Mouse (Mus musculus): ENCODE measurements at regions not wholly inside any gene's neighbourhood (a gene's known extent, or its start where the extent isn't known, plus 50 kb on each side); places are given as distances from the start of the nearest gene placed in this dataset.
A peak's percentile ranks its signal among the peaks of the same experiment; 100 is the strongest.

DNA sequence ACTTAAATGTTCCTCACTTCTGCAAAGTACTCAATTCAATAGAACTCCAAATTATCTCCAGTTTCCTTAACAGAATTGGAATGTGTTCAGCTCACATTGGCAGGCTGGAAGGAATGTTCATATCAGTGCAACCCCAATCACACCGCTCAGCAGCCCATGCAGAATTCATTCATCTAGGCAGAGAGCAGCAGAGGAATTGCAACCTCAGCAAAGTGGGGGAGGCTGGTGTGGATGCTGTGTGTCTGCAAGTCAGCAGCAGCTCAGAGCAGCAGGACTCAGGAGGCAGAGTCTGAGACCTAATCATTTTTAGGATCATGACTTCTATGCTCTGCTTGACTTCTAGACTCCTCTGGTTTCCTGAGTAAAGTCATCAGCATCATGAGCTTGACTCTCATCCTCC is 100.7 kb upstream of the Chrna7 start:
- DNase-seq, result no peak

DNA sequence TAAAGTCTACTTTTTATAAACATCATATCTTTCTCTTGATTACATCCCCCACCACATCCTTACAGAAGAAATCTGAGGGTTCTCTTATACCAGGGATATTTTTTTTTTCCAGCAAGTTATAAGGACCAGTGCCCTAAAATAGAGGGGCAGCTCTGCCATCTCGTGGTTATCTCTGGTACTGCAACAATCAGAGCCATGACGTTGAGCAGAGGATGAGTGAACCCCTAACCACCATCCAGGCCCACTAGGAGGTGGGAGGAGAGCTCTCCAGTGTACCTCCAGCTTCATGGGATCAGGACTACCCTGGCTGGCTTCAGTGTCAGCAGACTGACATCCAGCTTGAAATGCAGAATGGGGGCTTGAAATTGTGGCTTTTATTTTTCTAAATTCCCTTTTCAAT is 107.2 kb upstream of the Chrna7 start:
- peak; percentile 62 for DNase-seq

DNA sequence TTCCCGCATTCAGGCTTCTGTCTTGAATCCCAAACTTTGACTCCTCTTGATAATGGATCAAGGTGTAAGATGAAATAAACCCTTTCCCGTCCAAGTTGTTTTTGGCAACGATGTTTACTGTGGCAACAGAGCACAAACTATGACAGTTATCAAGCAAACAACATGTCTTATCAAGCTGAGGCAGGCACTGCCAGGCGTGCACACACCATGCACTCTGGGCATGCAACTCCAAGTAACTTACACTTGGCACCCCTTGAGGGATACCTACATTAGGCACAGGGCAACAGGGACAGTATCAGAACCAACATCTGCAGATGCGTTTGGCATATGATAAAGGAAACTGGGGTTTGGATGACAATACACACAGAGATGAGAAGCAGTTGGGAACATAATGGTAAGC is 108.8 kb upstream of the Chrna7 start:
- DNase-seq, result no peak

DNA sequence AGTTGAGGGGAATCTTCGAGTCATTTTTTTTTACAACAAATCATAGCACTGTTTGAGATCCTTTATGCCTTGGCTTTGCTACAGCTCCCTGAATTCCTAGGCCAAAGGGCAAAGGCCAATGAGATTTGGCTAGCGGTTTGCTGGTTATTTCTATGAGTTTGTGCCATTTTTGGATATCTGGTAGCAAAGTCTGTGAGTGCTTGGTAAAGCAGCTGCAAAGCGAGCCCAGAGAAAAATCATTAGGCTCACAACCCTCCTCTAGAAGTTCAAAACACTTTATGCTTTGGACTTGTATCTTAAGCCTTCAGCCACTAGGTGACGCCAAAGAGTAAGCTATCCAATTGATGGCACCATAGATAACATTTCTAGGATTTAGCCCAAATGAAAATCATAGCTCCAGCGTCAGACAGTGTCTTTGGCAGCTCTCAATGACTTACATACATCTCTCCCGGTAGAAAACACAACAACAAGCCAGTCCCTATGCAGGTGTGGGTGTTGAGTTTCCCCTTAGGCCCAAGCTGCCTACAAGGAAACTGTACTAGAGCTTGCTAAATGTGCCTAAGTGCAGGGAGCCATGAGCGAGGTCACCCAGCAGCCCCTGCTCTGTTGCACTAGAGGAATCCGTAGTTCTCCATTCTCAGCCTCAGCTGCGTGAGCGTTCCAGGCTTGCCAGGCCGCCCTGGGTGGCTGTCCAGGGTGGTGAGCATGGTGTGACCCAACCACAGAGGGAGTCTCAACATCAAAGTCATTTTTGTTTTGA is 109.8 kb upstream of the Chrna7 start:
- peak; percentile 27 for DNase-seq

DNA sequence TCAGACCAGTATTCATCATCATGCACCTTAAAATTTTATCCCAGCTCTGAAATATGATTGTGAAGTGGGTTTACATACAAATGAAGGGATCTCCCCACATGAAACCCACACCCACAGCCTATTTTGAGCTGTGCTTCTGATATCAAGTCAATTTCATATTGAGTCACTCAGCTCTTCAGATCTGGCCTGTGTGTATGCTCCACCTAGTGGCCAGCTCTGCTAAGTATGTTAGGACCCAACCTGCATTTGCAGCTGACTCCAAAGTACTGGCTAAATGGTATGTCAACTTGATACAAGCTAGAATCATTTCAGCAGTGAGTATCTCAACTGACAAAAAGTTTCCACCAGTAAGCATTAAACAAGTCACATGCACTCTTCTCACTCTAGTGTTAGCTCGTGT is 109.4 kb upstream of the Otud7a start:
- peak; percentile 24 for DNase-seq

DNA sequence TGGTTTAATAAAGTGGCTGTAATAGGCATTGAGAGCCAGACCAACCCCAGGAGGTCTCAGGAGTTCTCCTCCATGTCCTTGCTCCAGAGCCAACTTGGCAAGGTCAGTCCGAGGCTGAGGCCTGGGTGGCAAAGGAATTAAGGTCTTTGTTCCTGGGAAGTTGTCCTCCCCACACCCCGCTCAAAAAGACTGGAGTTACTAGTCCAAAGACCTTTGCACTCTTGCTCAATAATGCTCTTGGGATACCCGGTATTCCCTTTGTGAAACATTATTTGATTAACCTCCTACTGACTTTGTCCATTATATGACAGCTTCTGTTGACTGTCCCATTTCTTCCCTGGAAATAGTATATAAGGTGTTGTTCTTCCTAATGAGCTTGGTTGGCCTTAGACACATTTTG is 108.5 kb upstream of the Otud7a start:
- DNase-seq, result no peak

DNA sequence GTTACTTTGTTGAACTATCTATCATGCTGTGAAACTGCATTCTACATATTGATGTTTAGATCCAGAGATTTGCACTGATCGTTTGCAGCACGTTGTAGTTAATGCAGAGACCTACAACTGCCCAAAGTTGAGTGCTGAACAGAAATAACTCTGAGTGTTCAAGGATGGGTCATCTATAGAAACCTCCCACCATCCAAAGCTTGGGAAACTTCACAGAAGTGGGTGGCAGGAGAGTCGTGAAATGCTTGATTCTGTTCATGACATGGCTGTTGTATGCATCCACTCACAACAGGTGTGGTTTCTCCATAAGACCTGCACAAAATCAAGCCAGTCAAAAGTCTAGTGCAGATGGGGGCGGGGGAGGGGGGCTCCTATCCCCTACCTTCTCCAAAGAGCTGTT is 102.8 kb upstream of the Otud7a start:
- no peak for DNase-seq

DNA sequence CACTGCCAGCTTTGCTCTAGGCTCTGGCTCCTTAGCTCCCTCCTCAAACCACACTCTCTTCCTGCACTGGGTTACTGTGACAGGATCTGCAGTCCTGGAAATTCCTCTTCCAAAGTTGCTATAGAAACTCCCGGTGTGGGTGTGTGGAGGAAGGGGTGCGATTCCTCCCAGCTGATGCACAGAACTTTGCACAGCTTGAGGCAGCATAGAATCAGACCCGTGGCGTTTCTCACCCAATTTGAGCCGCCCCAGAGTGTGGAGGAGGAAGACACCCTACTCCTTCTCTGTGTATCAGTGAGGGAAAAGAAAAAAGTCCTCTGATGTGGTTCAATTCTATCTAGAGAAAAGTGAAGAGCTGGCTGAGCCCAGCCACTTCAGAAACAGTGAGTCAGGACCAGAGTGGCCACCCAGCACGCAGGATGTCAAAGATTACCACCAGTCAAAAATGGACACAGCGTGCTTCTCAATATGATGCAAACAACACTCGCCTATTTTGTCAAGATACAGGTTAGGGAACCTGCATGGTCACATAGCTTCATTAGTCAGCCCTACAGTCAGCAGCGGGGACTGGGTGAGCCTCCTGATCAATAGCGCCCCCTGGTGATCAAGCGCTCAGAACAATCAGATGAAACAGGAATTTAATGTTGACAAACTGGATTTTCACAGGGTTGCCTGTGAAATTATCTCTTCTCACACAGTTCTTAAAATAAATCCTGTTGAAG is 98.7 kb upstream of the Otud7a start:
- DNase-seq, result peak; percentile 4

DNA sequence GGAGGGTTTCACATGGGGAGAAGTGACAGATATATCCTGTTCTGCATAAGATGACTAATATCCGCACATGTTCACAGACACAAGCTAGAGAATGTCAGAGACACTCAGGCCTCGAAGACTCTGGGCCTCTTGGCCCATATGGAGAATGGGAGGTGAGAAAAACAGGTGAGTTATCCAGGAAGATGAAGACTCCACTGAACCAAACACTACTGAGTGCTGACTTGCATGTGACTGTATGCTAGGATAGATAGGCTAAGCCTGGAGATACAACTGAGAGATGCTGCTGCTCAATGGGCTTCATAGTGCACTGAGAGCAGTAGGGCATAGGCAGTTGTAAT is 98.2 kb upstream of the Otud7a start:
- DNase-seq, result no peak

All from lung, postnatal 10 days (tissue).